8 mouse cellular contexts compared by ENCODE assay signal in the genomic region with DNA sequence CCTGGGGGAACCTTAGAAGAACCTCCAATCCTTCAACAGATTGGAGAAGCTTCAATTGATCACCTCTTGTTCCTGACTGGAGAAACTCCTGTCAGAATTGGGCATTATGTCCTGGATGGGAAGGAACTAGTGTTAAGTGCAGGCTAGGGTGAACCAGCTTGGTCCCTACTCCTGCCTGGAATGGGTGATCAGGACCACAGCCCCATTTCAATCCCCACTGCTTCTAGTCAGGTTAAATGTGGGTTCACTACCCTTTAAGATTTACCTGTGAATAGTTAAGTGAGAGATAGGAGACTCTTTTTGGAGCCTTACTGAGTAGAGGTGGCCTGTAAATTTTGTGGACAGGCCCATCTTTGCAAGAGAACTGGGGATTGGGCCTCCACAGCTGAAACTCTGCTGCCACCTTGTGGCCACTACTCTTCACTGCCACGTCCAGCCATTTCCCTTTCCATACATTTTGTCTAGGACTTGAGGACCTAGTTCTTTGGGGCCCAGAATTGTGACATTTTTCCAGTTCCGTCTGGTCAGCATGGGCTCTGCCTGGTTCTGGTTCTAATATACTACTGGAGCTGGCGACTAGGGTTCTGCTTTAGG. TPM values are rescaled to one million over a fixed set of nuclear protein-coding genes. Genes with fewer than 3 reads are reported as not detected.
DNase-seq lines count a peak whose midpoint lies in the region; ATAC-seq lines count a peak whose summit lies in the region.

Npff (minus strand) TSS at position 51 of the 594 bp plus-strand sequence.

- no peak within 1 kb of the TSS for H3K27ac ChIP-seq in kidney, embryonic 14.5 days (ENCODE audit: low read depth, low read length)
- no peak within 1 kb of the TSS for H3K27ac ChIP-seq in liver, embryonic 13.5 days
- no peak within 1 kb of the TSS; the same call in 1 of the 2 replicates for H3K27ac ChIP-seq in neural tube, embryonic 14.5 days (ENCODE audit: low read depth, low read length)

- 0 out of 2 replicates have a peak, but pooled peaks cover 6% of the 10 kb centered on the region for H3K4me1 ChIP-seq in kidney, embryonic 14.5 days (ENCODE audit: control insufficient read depth, insufficient read depth, low read length)
- peaks cover 22% of the 10 kb centered on the region for H3K4me1 ChIP-seq in liver, embryonic 13.5 days (replicated peaks)
- peaks cover under 1% of the 10 kb centered on the region for H3K4me1 ChIP-seq in neural tube, embryonic 14.5 days (ENCODE audit: control insufficient read depth, insufficient read depth, low read length)

- H3K9ac ChIP-seq in kidney, embryonic 14.5 days (ENCODE audit: low read depth, low read length), result no peak within 1 kb of the TSS
- no peak within 1 kb of the TSS for H3K9ac ChIP-seq in liver, embryonic 13.5 days
- H3K9ac ChIP-seq in neural tube, embryonic 14.5 days (replicated peaks; ENCODE audit: low read depth, low read length), result peak within 1 kb of the TSS; percentile 22; the same call in 1 of the 2 replicates

- H3K4me3 ChIP-seq in kidney, embryonic 14.5 days (ENCODE audit: low read length), result no peak within 1 kb of the TSS
- no peak within 1 kb of the TSS for H3K4me3 ChIP-seq in liver, embryonic 13.5 days (replicated peaks)
- no peak within 1 kb of the TSS for H3K4me3 ChIP-seq in neural tube, embryonic 14.5 days (ENCODE audit: low read depth, low read length)

- H3K4me2 ChIP-seq in kidney, embryonic 14.5 days (replicated peaks; ENCODE audit: low read depth, low read length), result no peak within 1 kb of the TSS
- no peak within 1 kb of the TSS for H3K4me2 ChIP-seq in liver, embryonic 13.5 days
- 0 out of 2 replicates have a peak within 1 kb of the TSS, but pooled peaks have one; percentile 6 for H3K4me2 ChIP-seq in neural tube, embryonic 14.5 days (ENCODE audit: low read depth, low read length)

- 6% methylated on average over 3 of the region's 3 CpGs for WGBS in kidney, embryonic 14.5 days
- WGBS in liver, embryonic 13.5 days (ENCODE audit: insufficient replicate concordance), result 5% methylated on average over 3 of the region's 3 CpGs
- WGBS in neural tube, embryonic 14.5 days, result 7% methylated on average over 3 of the region's 3 CpGs

- H3K36me3 ChIP-seq in kidney, embryonic 14.5 days (ENCODE audit: control insufficient read depth, insufficient read depth, low read length), result peaks cover 64% of the 10 kb centered on the region
- H3K36me3 ChIP-seq in liver, embryonic 13.5 days, result peaks cover 67% of the 10 kb centered on the region
- peaks cover 11% of the 10 kb centered on the region for H3K36me3 ChIP-seq in neural tube, embryonic 14.5 days (ENCODE audit: control insufficient read depth, insufficient read depth, low read length)

- no peaks in the 10 kb centered on the region for H3K9me3 ChIP-seq in kidney, embryonic 14.5 days (ENCODE audit: control insufficient read depth, low read length)
- H3K9me3 ChIP-seq in liver, embryonic 13.5 days (replicated peaks), result no peaks in the 10 kb centered on the region
- no peaks in the 10 kb centered on the region for H3K9me3 ChIP-seq in neural tube, embryonic 14.5 days (ENCODE audit: control insufficient read depth, low read length)

- no peaks in the 10 kb centered on the region for H3K27me3 ChIP-seq in kidney, embryonic 14.5 days (ENCODE audit: control insufficient read depth, insufficient read depth, low read length)
- no peaks in the 10 kb centered on the region for H3K27me3 ChIP-seq in liver, embryonic 13.5 days
- H3K27me3 ChIP-seq in neural tube, embryonic 14.5 days (ENCODE audit: control insufficient read depth, insufficient read depth, low read length), result no peaks in the 10 kb centered on the region

- peak; percentile 88 for DNase-seq in CD4-positive, CD25-positive, alpha-beta regulatory T cell, adult 2 months (ENCODE audit: low read depth, low spot score)
- DNase-seq in R1 (ENCODE audit: low read depth, low spot score), result peak; percentile 77
- DNase-seq in cerebellum, postnatal 14 days, result peak; percentile 91
- peak; percentile 74 to 85 for DNase-seq in frontal cortex, postnatal 36 days (ENCODE audit: low spot score in 2 of 2)
- DNase-seq in liver, embryonic 13.5 days, result peak; percentile 61
- DNase-seq in thymus, postnatal 25 days, result peak; percentile 73

- ATAC-seq in kidney, embryonic 14.5 days (ENCODE audit: low FRiP score, low TSS enrichment), result peak; percentile 47; the same call in 1 of the 2 replicates
- no peak for ATAC-seq in liver, embryonic 13.5 days (ENCODE audit: low read depth)
- ATAC-seq in neural tube, embryonic 14.5 days (ENCODE audit: low read depth), result peak; percentile 59

RNA-seq across cellular contexts. Expression of gene Npff, which starts in this region (rescaled TPM):
- 2.7 and 3.5 TPM in 2 replicates for polyA plus RNA-seq in kidney, embryonic 14.5 days (2014; fragmentation: Nextera tagmentation; extraction: Ambion mirVana)
- 0.93 and 1.1 TPM in 2 replicates for polyA plus RNA-seq in liver, embryonic 13.5 days (2015; fragmentation: Nextera tagmentation; extraction: Ambion mirVana)
- 16.0 and 23.9 TPM in 2 replicates for polyA plus RNA-seq in neural tube, embryonic 14.5 days (2014; fragmentation: Nextera tagmentation; extraction: Ambion mirVana)
